Mouse (Mus musculus): ENCODE data around the gene Gsg1.

Gene Gsg1

DNA sequence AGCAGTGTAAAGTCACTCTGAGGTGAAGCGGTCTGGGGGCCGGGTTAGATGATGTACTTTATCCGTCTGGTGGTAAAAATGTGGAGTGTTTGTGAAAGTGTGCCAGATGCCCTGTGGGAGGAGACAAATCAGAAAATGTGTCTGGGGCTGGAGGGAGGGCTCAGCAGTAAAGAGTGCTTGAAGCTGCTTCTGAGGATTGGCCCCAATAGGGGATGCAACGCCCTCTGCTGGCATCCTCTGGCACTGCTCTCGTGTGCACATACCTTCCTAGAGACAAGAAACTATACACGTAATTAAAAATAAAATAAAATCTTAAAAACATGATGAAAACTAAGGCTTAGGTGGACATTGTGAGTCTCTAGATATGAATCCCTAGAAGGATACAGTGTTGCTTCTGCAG is 6.3 kb upstream of the Gsg1 start:
- no peak for DNase-seq (ENCODE audit: low spot score)

DNA sequence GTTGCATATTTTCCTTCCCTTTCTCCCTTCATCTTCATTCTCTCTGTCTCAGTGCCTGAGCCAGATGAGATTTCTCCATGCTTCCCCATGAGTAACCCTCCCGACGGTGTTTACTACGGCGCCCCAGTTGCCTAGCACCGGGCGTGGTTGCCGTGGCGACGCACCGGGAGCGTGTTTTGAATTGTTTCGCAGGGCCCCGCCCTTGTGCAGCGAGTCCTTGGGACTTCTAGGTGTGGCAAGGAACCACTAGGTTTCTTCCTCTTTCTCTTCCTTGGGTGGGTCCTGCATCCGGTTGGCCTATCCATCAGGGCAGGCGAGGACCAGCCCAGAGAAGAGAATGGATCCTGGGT is 1.4 kb downstream of the Gsg1 start:
- peak; percentile 91 for DNase-seq (ENCODE audit: low spot score)

DNA sequence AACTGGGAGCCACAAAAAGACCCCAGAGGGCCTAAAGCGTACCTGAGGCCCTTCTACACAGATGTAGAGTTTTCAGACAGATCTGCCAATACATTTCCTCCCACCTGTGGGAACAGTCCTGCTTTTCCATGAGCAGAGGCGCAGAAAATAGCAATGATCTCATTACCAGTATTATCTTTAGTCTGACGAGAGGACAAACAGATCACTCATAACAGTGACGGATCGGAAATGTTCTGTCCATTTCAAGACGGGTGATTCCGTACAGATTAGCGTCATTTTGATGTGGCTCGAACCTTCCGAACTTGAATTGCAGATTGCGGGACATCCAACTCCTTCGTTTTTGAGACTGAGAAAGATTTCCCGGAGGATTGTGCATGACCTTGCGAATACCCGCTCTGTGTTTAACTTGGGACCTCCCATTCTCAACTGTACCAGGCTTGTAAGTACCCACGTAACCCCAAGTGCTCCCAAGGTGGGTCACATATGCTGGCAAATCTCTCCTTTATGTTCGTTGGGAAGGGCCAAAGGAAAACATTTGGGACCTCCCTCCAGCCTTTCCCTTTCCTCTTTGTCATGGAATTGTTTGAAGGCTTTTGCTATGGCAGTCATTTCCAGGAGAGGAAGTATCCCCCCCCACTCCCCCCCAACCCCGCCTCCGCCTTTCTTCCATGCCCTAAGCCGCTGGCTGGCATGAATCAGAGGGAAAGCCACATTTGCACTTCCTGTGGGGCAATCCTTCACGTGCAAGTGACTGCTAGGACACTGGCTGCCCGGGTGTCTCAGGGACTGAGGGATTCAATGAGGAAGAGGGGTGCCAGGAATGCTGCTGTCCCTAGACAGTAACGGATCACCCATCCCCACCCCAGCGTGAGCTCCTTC is 2.1 kb downstream of the Gsg1 start:
- no peak for DNase-seq (ENCODE audit: low spot score)

DNA sequence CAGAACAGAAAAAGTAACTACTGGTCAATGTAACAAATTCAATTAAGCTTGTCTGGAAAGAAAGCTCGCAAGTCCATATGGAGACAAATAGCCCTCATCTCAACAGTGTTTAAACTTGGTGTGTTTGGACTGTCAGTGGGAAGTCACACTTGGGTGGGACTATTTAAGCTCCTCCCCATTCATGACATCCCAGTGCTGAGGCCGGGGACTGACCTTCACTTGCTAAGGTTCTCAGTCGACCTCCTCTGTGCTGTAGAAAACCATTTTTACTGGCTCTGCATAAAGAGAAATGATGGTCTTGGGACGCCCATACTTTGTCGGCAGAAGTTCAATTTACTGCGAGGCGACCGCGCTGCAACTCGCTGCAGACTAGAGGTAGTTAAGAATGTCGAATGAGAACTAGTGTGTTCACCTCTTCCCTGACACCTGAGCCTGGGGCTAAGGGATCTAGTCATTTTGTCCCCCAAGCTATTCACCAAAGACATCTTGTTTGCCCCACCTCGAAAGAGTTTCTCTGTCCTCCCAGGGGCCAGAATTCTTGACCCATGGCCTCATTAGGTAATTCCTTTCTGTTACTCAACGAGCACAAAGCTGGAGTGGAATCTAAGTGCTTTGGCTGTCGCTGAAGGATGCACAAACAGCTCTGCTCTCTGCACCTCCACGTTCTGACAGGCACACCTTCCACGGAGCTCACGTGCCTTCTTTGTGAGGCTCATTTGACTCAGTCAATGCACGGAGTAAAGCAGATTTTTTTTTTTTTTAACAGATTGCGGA is 3.0 kb downstream of the Gsg1 start:
- no peak for DNase-seq (ENCODE audit: low spot score)

DNA sequence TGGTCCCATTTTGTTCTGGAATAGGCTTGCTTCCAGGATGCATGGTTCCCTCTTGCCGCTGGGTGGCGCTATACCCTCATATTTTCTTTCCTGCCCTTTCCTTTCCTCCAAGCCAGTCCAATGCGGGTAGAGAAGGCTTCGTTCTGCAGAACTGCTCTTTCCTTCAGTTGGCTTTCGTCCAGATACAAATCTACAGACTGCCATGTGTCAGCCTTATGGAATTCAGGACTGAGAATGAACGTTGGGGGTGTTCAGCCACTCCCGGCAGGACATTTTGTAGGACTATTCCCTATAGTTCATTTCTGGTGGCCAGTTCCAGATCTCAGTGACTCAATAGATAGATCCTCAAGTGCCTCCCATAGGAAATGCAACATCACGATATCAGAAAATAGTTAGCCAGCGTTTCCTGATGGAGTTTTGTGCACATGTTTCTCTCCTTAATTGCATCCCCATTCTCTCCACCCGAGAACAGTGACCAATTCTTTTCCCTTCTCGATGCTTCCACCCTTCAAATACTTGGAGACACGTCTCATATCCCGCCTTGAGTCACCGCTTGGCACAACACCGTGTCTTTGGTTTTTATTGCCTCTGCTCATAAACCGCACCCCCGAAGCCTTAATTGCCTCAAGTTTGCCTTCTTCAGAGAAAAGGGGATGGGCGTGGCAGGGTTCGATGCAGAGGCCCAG is 4.2 kb downstream of the Gsg1 start:
- peak; percentile 74 for DNase-seq (ENCODE audit: low spot score)

DNA sequence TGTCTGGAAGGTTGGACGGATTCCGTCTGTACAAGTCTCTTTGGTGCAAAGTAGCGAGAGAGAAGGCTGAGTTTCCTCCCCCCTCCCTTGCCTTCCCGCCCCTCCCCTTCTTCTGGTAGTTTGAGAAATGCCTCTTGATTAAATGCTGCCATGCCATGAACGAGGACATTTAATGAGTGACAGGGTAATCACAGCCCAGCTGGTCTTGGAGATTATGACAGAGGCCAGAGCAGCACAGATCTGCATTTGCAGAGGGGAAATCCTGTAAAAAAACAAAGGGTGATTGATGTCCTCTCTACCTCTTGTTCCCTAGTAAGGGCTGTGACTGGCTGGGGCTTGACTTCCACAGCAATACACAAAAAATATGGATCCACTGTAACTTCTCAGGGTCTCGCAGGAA is 6.3 kb downstream of the Gsg1 start:
- DNase-seq (ENCODE audit: low spot score) = no peak

DNA sequence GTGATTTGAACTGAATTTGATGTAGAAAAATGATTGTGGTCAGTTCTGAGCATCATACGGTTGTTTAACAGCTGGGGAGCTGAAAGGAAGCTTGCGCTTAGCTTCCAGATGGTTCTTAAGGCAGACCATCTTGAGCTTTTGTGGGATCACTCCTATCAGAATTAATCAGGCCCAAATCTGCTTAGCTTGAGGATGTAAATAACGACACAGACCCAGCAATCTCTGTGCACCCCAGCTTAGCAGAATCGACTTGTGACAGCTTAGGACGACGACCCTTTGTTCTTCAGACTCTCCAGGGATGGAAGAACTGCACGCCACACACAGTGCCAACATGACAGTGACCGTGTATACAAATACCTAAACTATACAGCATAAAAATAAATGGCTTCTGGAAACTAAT is 8.6 kb downstream of the Gsg1 start:
- no peak for DNase-seq (ENCODE audit: low spot score)

DNA sequence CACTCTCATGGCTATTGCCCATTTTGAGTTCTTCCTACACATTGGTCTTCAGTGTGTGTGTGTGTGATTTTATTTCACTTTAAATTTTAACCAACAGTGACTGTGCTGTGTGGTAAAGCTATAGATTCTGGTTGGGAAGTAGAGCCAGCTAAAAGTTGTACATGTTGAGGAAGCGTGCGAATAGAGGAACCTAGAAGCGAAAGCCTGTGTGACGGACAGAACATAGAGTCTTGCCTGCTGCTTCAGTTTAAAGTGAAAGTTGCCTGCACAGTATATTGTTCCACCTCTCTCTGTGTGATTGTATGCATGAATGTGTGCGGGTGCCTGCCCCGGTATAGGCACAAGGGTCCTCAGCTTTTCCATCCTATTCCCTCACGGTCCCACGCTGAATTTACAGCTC is 13.8 kb downstream of the Gsg1 start:
- DNase-seq (ENCODE audit: low spot score) = no peak

DNA sequence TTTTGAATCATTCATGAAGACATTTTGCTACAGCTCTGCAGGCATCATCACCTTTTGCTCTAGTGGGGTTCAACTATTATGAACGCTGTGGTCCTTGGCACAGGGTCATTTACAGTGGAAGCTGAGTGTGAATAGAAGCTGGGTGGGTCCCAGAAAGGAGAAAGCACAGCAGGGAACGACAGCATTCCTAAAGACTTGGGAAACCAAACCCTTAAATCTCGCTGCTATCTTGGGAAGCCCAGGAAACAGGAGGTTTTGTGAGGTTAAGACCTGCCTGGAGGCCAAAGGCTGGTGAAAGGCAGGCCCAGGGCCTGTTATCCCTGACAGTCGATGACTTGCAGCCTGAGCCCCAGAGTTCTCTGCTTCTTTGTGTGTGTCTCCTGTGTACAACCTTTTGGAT is 15.9 kb downstream of the Gsg1 start:
- no peak for DNase-seq (ENCODE audit: low spot score)

DNA sequence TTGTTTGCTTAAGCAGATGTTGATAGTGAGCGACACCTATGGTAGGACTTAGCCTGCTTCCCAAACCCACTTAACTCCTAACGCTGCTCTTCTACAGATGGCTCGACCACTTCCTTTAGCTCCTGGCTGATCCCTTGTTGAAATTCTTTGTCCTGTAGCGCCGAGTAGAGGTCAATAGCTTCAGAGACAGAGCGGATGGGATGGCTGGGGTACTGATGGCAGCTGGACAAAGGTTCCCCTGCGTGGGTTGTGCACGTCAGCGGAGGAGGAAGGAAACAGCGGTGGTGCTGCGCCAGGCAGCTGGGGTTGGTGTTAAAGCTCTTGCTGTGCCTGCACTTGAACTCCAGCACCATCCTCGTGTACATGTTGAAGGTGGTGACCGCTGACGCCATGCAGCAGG is 16.8 kb downstream of the Gsg1 start:
- no peak for DNase-seq (ENCODE audit: low spot score)

DNA sequence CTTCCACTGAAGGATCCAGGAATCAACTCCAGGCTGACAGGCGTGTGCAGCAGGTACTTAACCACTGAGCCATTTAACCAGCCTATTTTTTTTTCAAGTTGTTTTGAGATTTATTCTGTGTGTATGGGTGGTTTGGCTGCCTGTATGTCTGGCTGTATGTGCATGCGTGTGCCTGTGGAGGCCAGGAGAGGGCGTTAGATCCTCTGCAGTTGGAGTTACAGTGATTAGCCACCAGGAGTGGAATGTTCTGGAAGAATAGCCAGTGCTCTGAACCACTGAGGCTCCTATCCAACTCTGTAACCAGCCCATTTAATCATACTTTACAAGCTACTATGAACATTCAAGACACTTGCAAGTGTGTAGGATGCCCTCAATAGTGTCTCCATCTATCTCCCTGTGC is 17.6 kb downstream of the Gsg1 start:
- DNase-seq (ENCODE audit: low spot score) = no peak

DNA sequence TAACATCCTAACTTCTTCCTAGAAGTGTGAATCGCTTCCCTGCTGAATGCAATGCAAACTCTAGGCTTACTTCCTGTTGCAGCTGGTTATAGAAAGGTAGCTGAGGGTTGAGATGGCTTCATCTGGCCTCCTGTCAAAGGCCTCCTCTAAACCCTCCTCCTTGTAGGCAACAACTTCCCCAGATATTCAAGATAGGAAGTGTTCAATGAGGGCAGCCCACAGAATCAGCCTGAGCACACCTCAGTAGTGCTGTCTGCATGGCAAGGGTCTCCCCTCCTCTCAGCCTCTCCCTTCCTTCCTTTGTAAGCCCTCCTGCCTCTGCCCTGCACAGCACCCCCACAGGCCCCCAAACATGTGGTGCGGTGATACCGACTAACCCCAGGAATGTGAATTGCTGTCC is 18.4 kb downstream of the Gsg1 start:
- no peak for DNase-seq (ENCODE audit: low spot score)

DNA sequence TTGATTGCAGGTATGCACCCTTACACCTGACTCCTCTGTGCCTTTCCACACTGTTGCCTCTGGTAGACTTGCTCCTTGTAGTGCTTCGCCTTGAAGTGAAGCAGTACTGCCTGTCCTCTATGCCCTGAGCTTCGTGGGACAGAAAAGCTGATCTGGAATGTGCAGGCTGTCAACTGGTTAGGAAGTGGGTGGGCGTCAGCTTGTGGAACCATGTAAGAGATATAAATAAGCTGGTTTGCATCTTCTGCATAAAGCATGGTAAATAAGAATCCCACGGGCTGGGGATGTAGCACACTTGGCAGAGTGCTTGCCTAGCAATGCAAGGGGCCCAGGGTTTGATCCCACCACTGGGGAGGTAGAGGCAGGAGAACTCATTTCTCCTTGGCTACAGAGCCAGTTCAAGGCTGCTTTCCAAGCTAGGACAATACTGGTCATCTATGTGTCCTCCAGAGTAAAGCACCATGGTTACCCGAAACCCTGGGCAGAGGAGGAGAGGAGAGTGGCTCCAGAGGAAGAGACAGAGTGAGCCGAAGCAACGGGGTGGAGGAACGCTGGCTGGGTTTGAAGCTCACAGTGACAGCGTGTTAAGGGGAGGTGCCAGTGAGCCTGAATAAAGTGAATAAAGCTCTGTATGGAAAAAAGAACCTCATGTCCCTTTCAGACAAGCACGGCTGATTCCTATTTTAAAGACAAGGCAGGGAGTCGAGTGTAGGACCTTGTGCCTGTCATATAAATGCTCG is 21.5 kb downstream of the Gsg1 start:
- DNase-seq (ENCODE audit: low spot score) = no peak

DNA sequence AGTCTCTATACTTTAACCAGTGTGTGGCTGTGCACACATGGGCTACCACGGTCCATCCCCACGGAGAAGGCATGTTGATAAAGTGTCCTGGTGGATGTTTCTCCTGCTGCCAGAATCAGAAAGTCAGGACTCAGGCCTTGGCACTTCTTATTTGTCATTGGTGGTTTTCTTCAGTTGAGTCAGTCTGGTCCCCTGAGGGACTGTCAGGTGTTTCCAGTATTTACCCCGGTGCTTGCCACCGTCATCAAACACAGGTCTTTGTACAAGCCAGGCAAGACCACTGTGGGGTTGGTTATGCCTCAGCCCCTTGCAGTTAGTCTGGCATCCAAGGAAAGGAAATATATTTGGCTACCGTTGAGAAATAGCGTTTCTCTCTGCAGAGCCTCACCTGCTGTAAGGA is 23.6 kb downstream of the Gsg1 start:
- DNase-seq (ENCODE audit: low spot score) = no peak

DNA sequence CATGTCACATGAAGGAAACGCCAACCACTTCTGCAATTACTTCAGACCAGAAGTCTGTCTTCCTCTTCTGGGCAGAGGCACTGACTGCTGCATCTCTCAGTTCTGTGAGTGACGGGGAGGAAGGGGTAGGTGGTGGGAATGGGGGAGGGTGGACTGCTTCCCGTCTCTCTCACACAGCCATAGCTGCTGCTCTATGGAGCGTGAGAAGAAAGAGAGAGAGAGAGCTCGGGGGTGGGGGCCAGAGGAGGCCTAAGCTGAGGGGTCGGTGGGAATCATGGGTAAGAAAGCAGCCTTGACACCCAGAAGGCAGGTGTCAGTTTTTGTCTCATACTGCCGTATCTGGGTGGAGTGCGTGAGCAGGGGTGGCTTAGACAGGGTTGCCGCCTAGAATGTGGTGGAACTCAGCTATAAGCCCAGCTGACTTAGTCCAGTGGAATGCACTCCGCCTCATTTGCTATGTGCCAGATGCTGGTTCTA is 25.6 kb downstream of the Gsg1 start:
- DNase-seq (ENCODE audit: low spot score) = no peak

DNA sequence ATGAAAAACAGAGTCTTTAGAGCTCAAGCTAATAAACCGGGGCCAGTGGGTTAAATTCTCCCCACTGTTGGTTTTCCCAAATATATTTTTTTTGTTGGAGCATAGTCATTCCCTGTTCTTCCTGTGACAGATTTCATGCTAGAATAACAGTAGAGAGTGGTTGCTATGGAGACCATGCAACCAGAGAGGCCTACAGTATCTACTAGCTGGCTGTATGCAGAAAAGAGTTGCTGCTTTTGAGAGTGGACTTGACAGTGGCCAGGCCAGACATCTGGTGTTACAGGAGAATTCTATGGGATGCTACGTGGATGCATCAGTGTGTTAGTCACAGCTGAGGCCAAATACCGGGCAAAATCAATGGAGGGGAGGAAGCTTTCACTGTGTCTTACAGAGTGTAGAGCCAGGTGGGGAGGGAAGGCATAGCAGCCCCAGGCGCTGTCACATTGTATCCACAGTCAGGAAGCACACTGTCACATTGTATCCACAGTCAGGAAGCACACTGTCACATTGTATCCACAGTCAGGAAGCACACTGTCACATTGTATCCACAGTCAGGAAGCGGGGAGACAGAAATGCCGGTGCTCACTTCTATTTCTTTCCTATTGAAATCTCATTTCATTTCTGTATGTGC is 30.2 kb downstream of the Gsg1 start:
- DNase-seq (ENCODE audit: low spot score) = no peak

DNA sequence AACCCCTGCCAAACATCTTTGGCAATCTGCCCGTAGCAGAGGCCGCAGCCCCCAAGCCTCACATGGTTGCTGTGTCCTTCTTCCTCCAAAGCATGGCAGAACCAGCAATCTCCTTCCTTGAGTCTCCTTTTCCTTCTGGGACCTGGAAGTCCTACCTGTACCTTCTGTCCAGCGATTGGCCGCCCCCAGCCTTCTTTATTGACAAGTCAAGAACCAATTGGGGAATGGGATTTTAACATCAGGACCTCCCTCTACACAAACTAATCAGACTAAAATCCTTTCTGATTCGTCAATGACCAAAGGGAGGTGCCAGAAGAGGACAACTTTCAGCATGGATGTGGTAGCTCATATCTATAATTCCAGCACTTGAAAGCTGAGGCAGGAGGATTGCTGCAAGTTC is 34.2 kb downstream of the Gsg1 start:
- no peak for DNase-seq (ENCODE audit: low spot score)

DNA sequence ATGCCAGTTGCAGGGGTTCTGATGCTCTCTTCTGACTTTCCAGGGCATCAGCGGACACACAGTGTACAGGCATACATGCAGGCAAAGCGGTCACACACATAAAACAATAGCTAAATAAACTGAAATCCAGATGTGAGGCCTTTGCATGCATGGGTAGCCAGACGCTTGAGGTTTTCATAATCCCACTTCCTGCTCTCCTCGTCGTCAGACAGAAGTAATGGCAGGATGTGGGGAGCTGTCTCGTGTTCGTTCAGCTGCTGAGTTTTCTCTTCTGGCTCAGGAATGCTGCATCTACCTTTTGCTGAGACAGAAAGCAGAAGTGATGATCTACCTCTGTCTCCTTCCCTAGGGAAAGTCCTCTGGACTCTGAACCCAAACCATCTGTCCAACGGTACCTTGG is 35.8 kb downstream of the Gsg1 start:
- no peak for DNase-seq (ENCODE audit: low spot score)

DNA sequence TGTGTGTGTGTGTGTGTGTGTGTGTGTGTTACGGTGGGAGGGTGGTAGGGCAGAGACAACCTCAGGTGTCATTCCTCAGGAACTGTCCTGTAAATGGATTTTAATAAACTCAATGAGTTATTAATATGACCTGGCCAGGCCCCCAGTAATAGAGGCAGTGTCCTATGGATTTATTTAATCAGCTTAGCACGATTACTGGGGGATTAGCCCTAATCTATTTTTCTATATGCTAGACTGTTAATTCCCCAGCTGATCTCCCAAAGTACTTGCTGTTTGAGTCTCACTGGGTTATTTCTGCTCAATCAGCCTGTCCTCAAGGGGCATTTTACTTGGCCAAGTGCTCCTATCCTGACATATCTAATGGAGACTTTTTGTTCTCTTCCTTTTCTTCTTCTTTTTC is 41.5 kb downstream of the Gsg1 start:
- no peak for DNase-seq (ENCODE audit: low spot score)

DNA sequence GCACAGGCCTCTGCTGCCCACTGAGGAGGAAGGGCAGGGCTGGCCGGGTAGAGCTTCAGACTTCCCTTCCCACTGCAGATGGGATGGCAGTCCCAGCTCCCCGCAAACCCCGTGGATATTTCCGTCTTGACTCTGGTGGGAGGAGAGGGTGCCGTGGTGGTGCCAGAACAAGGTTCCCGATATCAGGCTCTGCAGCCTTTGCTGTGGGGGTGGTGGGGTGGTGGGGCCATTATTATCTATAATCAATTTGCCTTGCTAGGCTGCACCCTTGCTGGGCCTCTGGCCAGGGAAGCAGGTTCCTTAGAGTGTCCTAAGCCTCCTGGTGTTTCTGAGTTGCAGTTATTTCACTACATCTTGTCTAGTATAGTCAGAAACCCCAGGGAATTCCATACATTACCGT is 43.0 kb downstream of the Gsg1 start:
- DNase-seq (ENCODE audit: low spot score) = no peak

DNA sequence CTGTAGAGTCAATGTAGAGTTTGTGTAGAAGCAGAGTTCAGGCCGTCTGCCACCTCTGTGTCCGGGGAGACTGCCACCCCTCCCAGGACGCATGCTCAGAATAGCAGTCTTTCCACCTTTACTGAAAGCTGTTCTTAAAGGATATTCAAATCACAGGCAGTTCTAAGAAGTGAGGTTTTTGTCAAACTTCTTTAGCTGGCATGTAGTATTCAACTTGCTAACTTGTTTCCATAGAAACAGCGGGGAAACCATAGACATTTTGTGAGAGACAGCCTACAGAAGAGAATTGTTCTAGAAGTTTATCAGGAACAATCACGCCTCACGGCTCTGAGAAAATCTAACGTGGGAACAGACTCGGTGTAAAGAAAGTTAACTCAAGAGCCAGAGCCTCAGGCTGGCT is 47.2 kb downstream of the Gsg1 start:
- no peak for DNase-seq (ENCODE audit: low spot score)

DNA sequence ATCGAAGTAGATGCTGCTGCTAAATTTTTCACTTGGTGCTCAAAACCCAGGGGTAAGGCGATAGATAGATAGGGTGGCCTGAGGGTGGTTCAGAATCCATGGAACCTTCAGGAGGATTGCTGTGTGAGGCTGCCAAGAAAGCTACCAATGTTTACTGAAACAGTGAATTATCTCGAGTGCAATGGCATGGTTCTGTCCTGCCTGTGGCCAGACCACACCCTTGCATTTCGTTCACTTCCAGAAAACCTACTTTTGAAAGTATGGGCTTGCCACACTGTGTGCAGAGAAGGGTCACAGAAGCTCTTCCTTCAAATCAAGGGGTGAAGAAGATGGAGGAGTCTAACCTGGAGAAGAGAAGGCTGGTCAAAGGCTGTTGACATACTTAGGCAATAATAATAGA is 48.3 kb downstream of the Gsg1 start:
- no peak for DNase-seq (ENCODE audit: low spot score)
